Mouse (Mus musculus) liver, adult 2 months (tissue): ENCODE measurements at regions not wholly inside any gene's neighbourhood (a gene's known extent, or its start where the extent isn't known, plus 50 kb on each side); places are given as distances from the start of the nearest gene placed in this dataset.
A peak's percentile ranks its signal among the peaks of the same experiment; 100 is the strongest.

Experiments
- DNase-seq: peaks from one replicate; pipeline ENCODE4 v3.0.0-alpha.2; 2011; ENCODE audit warnings: low read depth, low spot score; ENCODE audit errors: extremely low read depth
- H3K27ac ChIP-seq: fragments of 200-500 bp; replicated peaks from 2 replicates; pipeline ENCODE4 v1.5.1; 2012; ENCODE audit warnings: low read depth, mild to moderate bottlenecking, control low read depth, inconsistent platforms, low read length; ENCODE audit not compliant: insufficient read depth
- H3K27me3 ChIP-seq: fragments of 200-500 bp; 2 replicates; pipeline ENCODE4 v1.6.1; 2012; ENCODE audit warnings: mild to moderate bottlenecking, moderate library complexity, low read length, inconsistent platforms; ENCODE audit not compliant: control insufficient read depth, insufficient read depth
- H3K36me3 ChIP-seq: fragments of 200-500 bp; 2 replicates; pipeline ENCODE4 v1.6.1; 2012; ENCODE audit warnings: low read length, inconsistent platforms; ENCODE audit not compliant: control insufficient read depth, insufficient read depth
- H3K4me1 ChIP-seq: fragments of 200-500 bp; 2 replicates; pipeline ENCODE4 v1.6.1; 2011; ENCODE audit warnings: low read length; ENCODE audit not compliant: control insufficient read depth, insufficient read depth
- H3K4me3 ChIP-seq: fragments of 200-500 bp; 2 replicates; pipeline ENCODE4 v1.5.1; 2011; ENCODE audit warnings: low read depth, mild to moderate bottlenecking, control low read depth, low read length, moderate library complexity; ENCODE audit not compliant: insufficient read depth
- H3K79me2 ChIP-seq: fragments of 200-500 bp; 2 replicates; pipeline ENCODE4 v1.6.1; 2012; ENCODE audit warnings: inconsistent platforms, mild to moderate bottlenecking, low read length, moderate library complexity; ENCODE audit not compliant: control insufficient read depth, insufficient read depth
- H3K9ac ChIP-seq: fragments of 200-500 bp; 2 replicates; pipeline ENCODE4 v1.6.1; 2012; ENCODE audit warnings: low read depth, mild to moderate bottlenecking, control low read depth, inconsistent platforms, low read length
- CTCF ChIP-seq: fragments of 200-500 bp; IDR thresholded peaks from 2 replicates; pipeline ENCODE4 v1.5.1; 2011; ENCODE audit warnings: low read depth, low read length, control low read depth
- POLR2A ChIP-seq: fragments of 200-500 bp; IDR thresholded peaks from 2 replicates; pipeline ENCODE4 v1.6.1; 2011; ENCODE audit warnings: low read length, control low read depth; ENCODE audit not compliant: insufficient read depth; ENCODE audit errors: extremely low read depth
- WGBS: fragments of 180-500 bp; shearing (Covaris S2); methylation state at CpG from one replicate; pipeline ENCODE4 v1.1.7; 2018; 5-methylcytosine and 5-hydroxymethylcytosine counted together

- H3K9ac ChIP-seq, result no peak overlapping the region
- DNase-seq, result no peak
- H3K36me3 ChIP-seq, result no peaks in the 10 kb centered on the region
- H3K4me1 ChIP-seq, result no peaks in the 10 kb centered on the region
- H3K4me3 ChIP-seq, result no peak overlapping the region
- 49% methylated on average over 16 of the region's 16 CpGs for WGBS
- no peaks in the 10 kb centered on the region for H3K27me3 ChIP-seq
- TF ChIP-seq POLR2A, result no peak
- no peak for TF ChIP-seq CTCF
- no peaks in the 10 kb centered on the region for H3K79me2 ChIP-seq
- no peak overlapping the region for H3K27ac ChIP-seq
Observed at GRCm38 (mm10) chr14:31891500-31892185, 61.2 kb upstream of the Ankrd28 start.

DNA sequence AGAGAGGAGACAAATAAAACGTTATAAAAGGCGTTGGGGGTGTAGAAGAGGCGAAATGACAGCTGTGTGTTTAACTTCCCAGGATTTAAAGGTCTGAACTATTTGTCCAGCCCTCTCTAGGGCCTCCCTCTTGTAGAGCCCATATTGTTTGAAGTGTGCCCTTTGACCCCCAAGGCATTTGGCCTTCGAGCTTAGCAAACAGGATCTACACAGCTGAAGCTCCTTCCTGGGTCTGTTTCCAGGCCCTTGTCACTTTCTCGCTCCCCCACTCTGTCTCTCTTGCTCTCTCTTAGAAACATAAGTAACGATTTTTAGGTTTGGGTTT is 61.7 kb upstream of the Ankrd28 start:
- no peaks in the 10 kb centered on the region for H3K36me3 ChIP-seq
- TF ChIP-seq CTCF (no peak), POLR2A (no peak)
- no peak overlapping the region for H3K4me3 ChIP-seq
- no peak overlapping the region for H3K27ac ChIP-seq
- DNase-seq, result no peak
- H3K27me3 ChIP-seq, result no peaks in the 10 kb centered on the region
- H3K4me1 ChIP-seq, result no peaks in the 10 kb centered on the region
- H3K79me2 ChIP-seq, result no peaks in the 10 kb centered on the region
- H3K9ac ChIP-seq, result no peak overlapping the region
- WGBS, result 66% methylated on average over 6 of the region's 6 CpGs

DNA sequence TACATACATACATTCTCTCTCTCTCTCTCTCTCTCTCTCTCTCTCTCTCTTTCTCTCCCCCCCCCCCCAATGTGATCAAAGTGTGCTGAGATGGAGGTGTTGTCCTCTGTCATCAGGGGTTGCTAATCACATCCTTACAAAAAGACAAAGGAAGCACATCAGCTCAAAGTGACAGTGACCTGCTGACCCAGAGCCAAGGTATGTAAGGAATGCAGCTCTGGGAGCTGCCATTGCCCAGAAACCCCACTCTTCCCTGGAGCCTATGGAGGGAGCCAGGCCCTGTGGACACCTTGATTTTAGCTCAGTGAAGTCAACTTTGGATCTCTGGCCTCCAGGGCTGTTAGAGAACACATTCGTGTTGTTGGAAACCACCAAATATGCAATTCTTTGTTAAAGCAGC is 66.0 kb upstream of the Ankrd28 start:
- H3K9ac ChIP-seq, result no peak overlapping the region
- WGBS, result 77% methylated on average over 1 of the region's 1 CpGs
- 0 out of 2 replicates have a peak, but pooled peaks cover 2% of the 10 kb centered on the region for H3K4me1 ChIP-seq
- H3K27ac ChIP-seq, result no peak overlapping the region
- TF ChIP-seq POLR2A (no peak), CTCF (no peak)
- H3K36me3 ChIP-seq, result no peaks in the 10 kb centered on the region
- H3K79me2 ChIP-seq, result no peaks in the 10 kb centered on the region
- DNase-seq, result no peak
- H3K27me3 ChIP-seq, result no peaks in the 10 kb centered on the region
- H3K4me3 ChIP-seq, result no peak overlapping the region

GRCm38 (mm10) chr14:31899504-31899903 is 69.1 kb upstream of the Ankrd28 start:
- WGBS, result 56% methylated on average over 8 of the region's 8 CpGs
- no peak for TF ChIP-seq POLR2A
- TF ChIP-seq CTCF, result no peak
- Histone ChIP-seq H3K79me2 (no peaks in the 10 kb centered on the region), H3K9ac (no peak overlapping the region), H3K4me1 (0 out of 2 replicates have a peak, but pooled peaks cover 2% of the 10 kb centered on the region), H3K4me3 (no peak overlapping the region), H3K27ac (no peak overlapping the region), H3K36me3 (no peaks in the 10 kb centered on the region), H3K27me3 (no peaks in the 10 kb centered on the region)
- DNase-seq, result peak; percentile 68

DNA sequence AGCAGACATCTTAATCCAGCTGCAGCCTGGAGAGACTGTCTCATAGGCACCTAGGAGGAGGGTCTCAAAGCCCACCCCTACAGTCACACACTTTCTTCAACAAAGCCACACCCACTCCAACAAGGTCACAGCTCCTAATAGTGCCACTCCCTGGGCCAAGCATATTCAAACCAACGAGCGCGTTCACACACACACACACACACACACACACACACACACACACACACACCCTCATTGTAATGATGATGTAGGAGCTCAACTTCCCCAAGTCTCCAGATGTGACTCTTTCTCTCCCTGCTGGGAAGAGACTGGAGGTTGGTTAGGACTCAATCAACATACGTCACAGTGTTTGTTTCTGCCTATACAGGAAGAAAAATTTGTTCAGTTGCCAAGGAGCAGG is 69.5 kb upstream of the Ankrd28 start:
- WGBS, result 85% methylated on average over 4 of the region's 4 CpGs
- Histone ChIP-seq H3K9ac (no peak overlapping the region), H3K4me3 (no peak overlapping the region), H3K27ac (no peak overlapping the region), H3K4me1 (0 out of 2 replicates have a peak, but pooled peaks cover 2% of the 10 kb centered on the region), H3K27me3 (no peaks in the 10 kb centered on the region), H3K79me2 (no peaks in the 10 kb centered on the region), H3K36me3 (no peaks in the 10 kb centered on the region)
- no peak for DNase-seq
- TF ChIP-seq POLR2A, result no peak
- no peak for TF ChIP-seq CTCF

DNA sequence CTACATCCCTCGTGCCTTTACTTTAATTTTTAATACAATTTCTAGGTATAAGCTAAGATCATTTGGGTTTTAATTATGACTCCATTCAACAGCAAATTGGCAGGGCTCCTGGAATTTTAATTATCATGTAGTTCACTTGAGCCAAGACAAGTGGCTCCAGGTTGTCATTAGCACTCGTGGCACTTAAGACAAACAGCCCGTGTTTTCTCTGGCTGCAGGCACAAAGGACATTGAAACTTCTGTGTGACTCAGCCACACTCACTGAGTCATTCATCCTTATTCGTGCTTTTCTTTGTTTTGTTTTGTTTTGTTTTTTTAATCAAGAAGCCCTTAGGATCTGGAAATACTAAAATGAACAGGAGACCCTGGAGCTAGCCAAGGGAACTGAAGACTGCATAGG is 71.5 kb upstream of the Ankrd28 start:
- no peak overlapping the region for H3K27ac ChIP-seq
- H3K9ac ChIP-seq, result no peak overlapping the region
- no peaks in the 10 kb centered on the region for H3K27me3 ChIP-seq
- WGBS, result 73% methylated on average over 4 of the region's 4 CpGs
- H3K4me3 ChIP-seq, result no peak overlapping the region
- no peak for DNase-seq
- 0 out of 2 replicates have a peak, but pooled peaks cover 2% of the 10 kb centered on the region for H3K4me1 ChIP-seq
- TF ChIP-seq POLR2A (no peak), CTCF (no peak)
- no peaks in the 10 kb centered on the region for H3K79me2 ChIP-seq
- H3K36me3 ChIP-seq, result no peaks in the 10 kb centered on the region
